Mouse (Mus musculus): ENCODE results near the gene 1500009L16Rik. TPM values are rescaled to one million over a fixed set of nuclear protein-coding genes. Genes with fewer than 3 reads are reported as not detected.

Gene 1500009L16Rik
- polyA plus RNA-seq (2014; fragmentation: Illumina TruSeq; extraction: RNeasy Lipid Tissue Mini Kit (QIAGEN cat#74804); ENCODE audit: low replicate concordance) = 1.8 TPM

DNA sequence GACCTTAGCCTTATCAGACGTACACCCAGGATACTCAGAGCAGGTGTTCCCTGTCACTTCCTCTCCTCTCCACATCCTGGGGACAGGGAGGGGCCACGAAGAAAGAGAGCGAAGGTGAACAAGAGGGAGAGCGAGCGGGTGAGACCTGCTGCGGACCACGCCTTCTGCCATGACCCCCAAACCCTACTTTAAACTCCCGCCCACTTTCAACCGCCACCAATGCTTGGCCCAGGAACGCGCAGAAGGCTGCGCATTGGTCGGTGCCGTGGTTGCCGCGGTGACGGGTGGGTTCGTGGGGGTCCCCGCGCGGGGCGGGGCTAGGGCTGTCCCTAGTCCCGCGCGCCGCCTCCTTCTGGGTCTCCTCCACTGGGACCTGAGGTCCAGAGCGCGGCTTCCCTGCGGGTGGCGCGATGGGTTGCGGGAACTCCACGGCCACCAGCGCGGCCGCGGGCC is at the start of gene 1500009L16Rik:
1500009L16Rik (plus strand) TSS at position 287 of the 453 bp plus-strand sequence.

Other genes starting within 250 kb of the 1500009L16Rik start
- 1.6 TPM for gene Aldh1l2, start 188.7 kb upstream of the 1500009L16Rik start, polyA plus RNA-seq (2014; fragmentation: Illumina TruSeq; extraction: RNeasy Lipid Tissue Mini Kit (QIAGEN cat#74804); ENCODE audit: low replicate concordance)
- 41.2 TPM for gene Washc4, start 179.1 kb upstream of the 1500009L16Rik start, polyA plus RNA-seq (2014; fragmentation: Illumina TruSeq; extraction: RNeasy Lipid Tissue Mini Kit (QIAGEN cat#74804); ENCODE audit: low replicate concordance)
- gene Appl2, start 74.1 kb upstream of the 1500009L16Rik start, polyA plus RNA-seq (2014; fragmentation: Illumina TruSeq; extraction: RNeasy Lipid Tissue Mini Kit (QIAGEN cat#74804); ENCODE audit: low replicate concordance) = 115 TPM